In genomic region chr7:50783652-50784051, GRCm38 (mm10) we compare ENCODE assay signal across 9 mouse cellular contexts.
DNase-seq lines count a peak whose midpoint lies in the region; ATAC-seq and TF ChIP-seq lines count a peak whose summit lies in the region.
"Had no signal": no experiment of that assay in that cellular context is flagged by ENCODE, and none has a peak within 500 bp of the region (broad histone marks: within the 10 kb centered on the region; RNA-seq: fewer than 3 reads in every experiment).

No protein-coding gene starts in this region.

- ATAC-seq in kidney, postnatal 0 days (replicated peaks; ENCODE audit: low FRiP score, low read depth), result no peak
- no peak for ATAC-seq in frontal cortex, adult (ENCODE audit: low TSS enrichment)

- DNase-seq in cerebellum, postnatal 10 days, result peak; percentile 44 to 51
- no peak for DNase-seq in cerebellum, postnatal 36 days
- DNase-seq in kidney, postnatal 0 days (ENCODE audit: low spot score), result peak; percentile 52
- DNase-seq in kidney, adult 11 months, result no peak
- DNase-seq in NIH3T3 (ENCODE audit: low read depth), result peak; percentile 7
- peak; percentile 0 for DNase-seq in kidney, postnatal 14 days
- DNase-seq in spleen, adult 18-20 months, result no peak

- H3K4me1 ChIP-seq in kidney, postnatal 0 days (replicated peaks; ENCODE audit: insufficient read depth, low read length), result no peaks in the 10 kb centered on the region
- H3K4me1 ChIP-seq: stomach, embryonic 15.5 days had no signal

- H3K27ac ChIP-seq in kidney, postnatal 0 days, result no peak overlapping the region
- H3K27ac ChIP-seq: stomach, embryonic 15.5 days had no signal

- H3K9me3 ChIP-seq in kidney, postnatal 0 days (replicated peaks; ENCODE audit: low read length), result no peaks in the 10 kb centered on the region
- H3K9me3 ChIP-seq: stomach, embryonic 15.5 days had no signal

- no peak overlapping the region for H3K9ac ChIP-seq in kidney, postnatal 0 days (ENCODE audit: low read depth, low read length)
- H3K9ac ChIP-seq: stomach, embryonic 15.5 days had no signal

- H3K4me2 ChIP-seq in kidney, postnatal 0 days (ENCODE audit: low read length), result no peak overlapping the region
- H3K4me2 ChIP-seq: stomach, embryonic 15.5 days had no signal

- TF ChIP-seq CTCF in kidney, postnatal 0 days (IDR thresholded peaks at IDR 0.05; ENCODE audit: low read depth), result peak; percentile 60

- 74% methylated on average over 1 of the region's 1 CpGs for WGBS in kidney, postnatal 0 days

- no peak overlapping the region for H3K4me3 ChIP-seq in kidney, postnatal 0 days (replicated peaks; ENCODE audit: low read depth, low read length)
- H3K4me3 ChIP-seq: stomach, embryonic 15.5 days had no signal

- no peaks in the 10 kb centered on the region for H3K27me3 ChIP-seq in kidney, postnatal 0 days (ENCODE audit: insufficient read depth, low read length)
- H3K27me3 ChIP-seq: stomach, embryonic 15.5 days had no signal

- no peaks in the 10 kb centered on the region for H3K36me3 ChIP-seq in kidney, postnatal 0 days (ENCODE audit: insufficient read depth, low read length)
- H3K36me3 ChIP-seq: stomach, embryonic 15.5 days had no signal

Comparison
In these comparisons a context has a peak if more than half of its experiments do, and no peak if none do; other contexts are left out.
1. DNase-seq: peak in cerebellum, postnatal 10 days (2 of 2), kidney, postnatal 0 days (single experiment), NIH3T3 (single experiment) and kidney, postnatal 14 days (single experiment); none in cerebellum, postnatal 36 days (0 of 2), kidney, adult 11 months (single experiment) and spleen, adult 18-20 months (0 of 2).